Comparison of ENCODE assay signal across 8 mouse cellular contexts in genomic region chr1:90650781-90651437, GRCm38 (mm10). TPM values are rescaled to one million over a fixed set of nuclear protein-coding genes. Genes with fewer than 3 reads are reported as not detected.
DNase-seq lines count a peak whose midpoint lies in the region; ATAC-seq lines count a peak whose summit lies in the region.

No protein-coding gene starts in this region.

- ATAC-seq in megakaryocyte, adult 5-6 weeks (ENCODE audit: poor library complexity, severe bottlenecking): peak; percentile 38; the same call in 1 of the 2 replicates
- no peak for ATAC-seq in inflammation-experienced regulatory T-cells, adult 6 months

- peak; percentile 39 for DNase-seq in T-cell, adult 2 months (ENCODE audit: low spot score)
- peak; percentile 65 to 75 for DNase-seq in cerebellum, postnatal 4 days (ENCODE audit: low spot score in 2 of 2)
- DNase-seq in gastrocnemius, postnatal 10 days: peak; percentile 79
- peak; percentile 62 for DNase-seq in induced T-regulatory cell, adult 2 months (ENCODE audit: low read depth)
- DNase-seq in left cerebral cortex, adult 8-10 months (ENCODE audit: low spot score in 2 of 2): peak; percentile 41 to 62
- DNase-seq in right cerebral cortex, postnatal 36 days (ENCODE audit: low spot score in 2 of 2): peak; percentile 36 to 49

RNA-seq across cellular contexts. Expression of gene Cops8, which starts 48.1 kb away (rescaled TPM):
- total RNA-seq in gastrocnemius, postnatal 10 days (2021): 10 to 100 TPM; 74.9 to 75.5 TPM
- 100 to 1,000 TPM; 109 to 160 (median 131) TPM for total RNA-seq in left cerebral cortex, adult 8-10 months (2022)
- total RNA-seq in megakaryocyte, adult 5-6 weeks (2015): 38.8 and 42.6 TPM in 2 replicates
- total RNA-seq in megakaryocyte, adult 5-6 weeks (2017): 61.2 and 64.4 TPM in 2 replicates
- polyA plus RNA-seq in inflammation-experienced regulatory T-cells, adult 6 months (2017; shearing (Covaris generic)): 100 to 1,000 TPM; 103 to 141 (median 123) TPM
